Mouse (Mus musculus) left cerebral cortex, adult 2 months (tissue): ENCODE measurements at regions not wholly inside any gene's neighbourhood (a gene's known extent, or its start where the extent isn't known, plus 50 kb on each side); places are given as distances from the start of the nearest gene placed in this dataset.
A peak's percentile ranks its signal among the peaks of the same experiment; 100 is the strongest.

ENCODE experiments used
- DNase-seq, 2 experiments: peaks; one replicate each; pipeline ENCODE4 v3.0.0; 2021 to 2022; ENCODE audit warnings: low spot score in 2 of 2, mixed read lengths in 1 of 2; ENCODE audit errors: extremely low spot score in 1 of 2
- H3K27ac ChIP-seq: fragments of 200-600 bp; 2 replicates; pipeline ENCODE4 v1.8.1; 2022
- H3K4me3 ChIP-seq: fragments of 200-600 bp; 2 replicates; pipeline ENCODE4 v1.8.1; 2022
- CTCF ChIP-seq: fragments of 200-600 bp; IDR thresholded peaks from 2 replicates; pipeline ENCODE4 v1.8.1; 2022; ENCODE audit warnings: antibody characterized with exemption, mild to moderate bottlenecking, moderate library complexity
- intact Hi-C: fragments of 180-260 bp; cut with DNase I; formaldehyde crosslinking; loops from one replicate; pipeline ENCODE4 v1.15.1; 2025

DNA sequence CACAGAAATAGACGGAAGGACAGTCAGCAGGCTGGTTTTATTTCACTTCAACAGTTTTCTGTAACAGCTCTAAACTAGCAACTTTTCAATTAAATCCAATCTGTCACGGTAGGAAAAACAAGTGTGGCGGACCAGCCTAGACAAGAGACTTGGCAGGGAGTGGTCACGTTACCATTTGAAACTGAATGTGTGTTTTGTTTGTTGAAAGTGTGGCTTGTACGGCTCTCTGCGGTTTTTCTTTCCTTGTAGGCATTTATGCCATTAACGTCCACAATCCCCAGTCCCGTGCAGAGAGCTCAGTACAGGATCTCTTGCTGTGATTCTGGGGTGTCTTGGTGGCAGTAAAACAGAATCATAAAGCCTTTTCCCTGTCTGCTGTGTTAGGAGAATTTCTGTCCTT is 311.9 kb upstream of the Nrip1 start:
- intact Hi-C loops: no loop called here
- TF ChIP-seq CTCF: no peak
- H3K4me3 ChIP-seq: no peak overlapping the region
- no peak for DNase-seq
- no peak overlapping the region for H3K27ac ChIP-seq

DNA sequence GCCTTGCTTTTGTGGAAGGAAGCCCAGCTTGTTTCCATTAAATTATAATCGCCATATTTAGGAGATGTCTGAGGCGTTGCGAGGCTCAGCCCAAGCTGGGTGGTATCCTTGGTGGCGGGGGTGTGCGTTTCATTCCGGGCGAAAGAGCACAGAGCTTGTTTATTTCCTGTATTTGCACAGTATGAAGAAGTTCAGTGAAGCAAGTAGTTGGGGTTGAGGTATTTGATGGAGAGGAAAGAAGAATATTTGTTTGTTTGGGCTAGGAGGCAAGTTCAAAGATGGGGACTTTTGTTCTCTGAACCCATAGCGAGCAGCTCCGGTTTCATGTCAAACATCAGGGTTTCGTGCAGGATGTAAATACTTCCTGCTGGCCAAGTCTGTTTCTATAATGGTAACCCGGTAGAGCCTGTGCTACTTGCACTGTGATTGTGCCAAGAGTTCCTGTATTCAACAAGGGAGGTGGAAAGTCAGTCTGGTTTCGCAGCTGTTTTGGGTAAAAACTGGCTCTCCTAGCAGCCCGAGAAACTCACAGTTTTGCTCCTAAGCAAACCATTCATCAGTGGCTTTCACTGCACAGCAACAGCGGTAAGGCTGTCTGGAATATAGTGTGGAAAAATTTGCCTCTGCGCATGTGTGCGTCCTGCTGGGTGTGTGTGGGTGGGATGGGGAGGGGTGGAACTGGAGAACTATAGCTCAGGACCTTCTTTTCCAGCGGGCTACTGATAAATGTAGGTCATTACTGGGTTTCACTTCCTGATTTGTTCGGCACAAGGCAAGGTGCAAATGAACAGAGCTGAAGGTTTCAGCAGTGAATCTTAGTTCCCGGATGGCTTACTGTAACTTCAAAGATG is 306.7 kb upstream of the Nrip1 start:
- peak in 1 of 2 experiments; percentile 31 for DNase-seq
- H3K4me3 ChIP-seq: peak overlapping the region; percentile 44
- H3K27ac ChIP-seq: peak overlapping the region; percentile 73
- no peak for TF ChIP-seq CTCF
- intact Hi-C loops: loop anchor here (2.0 kb wide), 1 partner anchor 307 kb away; the partner anchor contains the start of gene Nrip1

DNA sequence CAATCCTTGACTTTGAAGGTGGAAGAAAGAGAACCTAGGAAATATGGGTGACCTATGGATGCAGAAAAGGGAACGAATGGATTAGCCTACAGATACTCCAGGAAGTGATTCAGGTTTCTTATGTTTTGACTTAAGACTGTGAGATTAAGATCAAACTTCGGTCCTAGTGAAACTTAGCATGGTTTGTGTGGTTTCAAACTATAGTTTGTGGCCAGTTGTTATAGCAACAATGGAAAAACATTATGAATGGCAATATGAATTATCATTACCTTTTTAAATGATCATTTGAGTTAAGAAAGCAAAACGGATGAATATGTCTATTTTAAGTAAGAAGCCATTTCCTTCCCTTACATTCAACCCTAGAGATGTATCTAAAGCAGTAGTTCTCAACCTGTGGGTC is 305.3 kb upstream of the Nrip1 start:
- intact Hi-C loops: no loop called here

DNA sequence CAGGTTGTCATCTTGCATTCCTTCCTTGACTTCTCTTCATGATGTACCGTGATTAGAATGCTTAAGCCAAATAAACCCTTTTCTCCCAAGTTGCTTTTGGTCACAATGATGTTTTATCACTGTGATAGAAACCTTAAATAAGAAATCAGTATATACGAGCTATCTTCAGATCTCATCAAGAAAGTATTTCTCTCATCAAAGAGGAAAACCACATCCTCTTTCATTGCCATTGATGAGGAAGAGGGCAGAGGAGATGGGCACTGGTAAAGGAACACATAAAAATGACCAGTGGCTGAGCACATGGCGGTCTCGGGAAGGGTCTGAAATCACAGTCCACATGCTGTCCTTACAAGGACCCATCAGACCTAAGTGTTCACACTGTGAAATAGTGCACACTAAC is 296.2 kb upstream of the Nrip1 start:
- intact Hi-C loops: no loop called here

More for the DNA sequence above, 305.3 kb upstream of the Nrip1 start:
- Histone ChIP-seq H3K4me3 (no peak overlapping the region), H3K27ac (no peak overlapping the region)
- TF ChIP-seq CTCF: no peak
- DNase-seq: no peak

DNA sequence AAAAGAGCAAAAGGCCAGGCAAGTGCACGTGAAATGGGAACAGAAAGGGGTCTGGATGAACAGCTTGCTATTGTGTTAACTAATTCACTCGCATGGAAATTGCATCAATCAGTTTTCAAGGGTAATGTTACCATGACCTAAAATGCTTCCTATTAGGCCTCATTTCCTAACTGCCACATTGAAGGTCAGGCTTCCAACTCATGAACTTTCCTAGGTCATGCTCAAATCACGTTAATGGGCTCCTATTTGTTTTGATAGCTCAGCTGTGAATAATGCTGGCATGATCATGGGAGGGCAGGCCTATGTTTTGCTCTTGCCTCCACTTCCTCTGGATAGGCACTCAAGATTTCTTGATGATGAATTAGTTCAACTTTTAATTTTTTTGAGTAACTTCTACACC is 293.4 kb upstream of the Nrip1 start:
- intact Hi-C loops: no loop called here
- Histone ChIP-seq H3K4me3 (no peak overlapping the region), H3K27ac (no peak overlapping the region)
- TF ChIP-seq CTCF: no peak
- DNase-seq: no peak

More for the DNA sequence above, 296.2 kb upstream of the Nrip1 start:
- TF ChIP-seq CTCF: no peak
- Histone ChIP-seq H3K27ac (no peak overlapping the region), H3K4me3 (no peak overlapping the region)
- no peak for DNase-seq

DNA sequence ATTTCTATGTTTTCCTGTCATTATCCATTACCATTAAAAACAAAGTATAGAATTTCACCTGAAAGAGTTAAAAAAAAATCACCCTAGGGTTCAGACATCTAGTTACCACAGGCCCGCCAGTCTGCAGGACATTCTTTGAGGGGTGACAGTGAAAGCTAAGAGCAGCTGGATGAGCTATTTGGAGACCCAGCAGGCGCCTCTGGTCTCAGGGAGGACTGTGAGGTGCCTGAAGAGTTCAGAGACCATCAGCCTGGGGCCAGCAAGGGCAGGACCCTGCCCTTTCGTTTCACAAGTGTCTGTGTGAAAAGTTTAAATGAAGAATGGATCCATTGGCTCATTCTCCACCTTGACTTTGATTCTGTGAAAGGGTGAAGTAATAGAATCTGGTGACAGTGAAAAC is 281.5 kb upstream of the Nrip1 start:
- intact Hi-C loops: no loop called here
- H3K27ac ChIP-seq: no peak overlapping the region
- no peak for DNase-seq
- TF ChIP-seq CTCF: no peak
- H3K4me3 ChIP-seq: no peak overlapping the region

DNA sequence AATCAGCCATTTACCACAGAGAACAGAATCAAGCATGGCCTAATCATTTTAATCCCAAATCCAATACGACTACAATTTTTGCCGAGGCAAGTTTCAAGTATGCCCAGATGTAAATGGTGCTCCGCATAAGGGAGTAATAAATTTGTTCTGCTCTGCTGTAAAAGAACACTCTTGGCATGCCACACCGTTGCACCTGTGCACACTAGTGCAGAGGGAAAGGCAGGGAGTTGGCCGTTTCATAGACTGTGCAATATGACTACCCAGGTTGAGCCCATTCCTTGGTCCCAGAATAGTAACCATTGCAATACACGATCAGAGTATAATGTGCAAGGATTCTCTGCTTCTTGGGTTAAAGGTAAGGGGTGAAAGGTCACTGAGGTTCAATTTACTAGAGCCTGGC is 270.7 kb upstream of the Nrip1 start:
- intact Hi-C loops: no loop called here
- Histone ChIP-seq H3K4me3 (no peak overlapping the region), H3K27ac (no peak overlapping the region)
- TF ChIP-seq CTCF: no peak
- no peak for DNase-seq

DNA sequence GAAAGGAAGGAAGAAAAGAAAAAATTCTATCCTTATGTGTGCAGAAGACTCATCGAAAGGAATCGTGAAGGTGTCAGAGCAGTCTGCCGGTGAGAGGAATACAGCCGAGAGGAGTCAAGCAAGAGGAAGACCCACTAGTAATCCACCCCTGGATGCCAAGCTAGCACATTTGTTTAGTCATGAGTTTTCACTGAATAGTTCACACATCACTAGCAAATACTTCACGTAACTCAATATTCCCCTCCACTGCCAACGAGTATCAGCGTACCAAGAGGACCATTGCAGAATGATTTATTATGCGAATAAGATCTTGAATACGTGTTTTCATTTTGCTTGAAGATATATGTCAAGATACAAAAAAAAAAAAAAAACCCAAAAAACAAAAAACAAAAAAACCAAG is 270.2 kb upstream of the Nrip1 start:
- no peak for TF ChIP-seq CTCF
- Histone ChIP-seq H3K4me3 (no peak overlapping the region), H3K27ac (no peak overlapping the region)
- DNase-seq: no peak
- intact Hi-C loops: no loop called here

DNA sequence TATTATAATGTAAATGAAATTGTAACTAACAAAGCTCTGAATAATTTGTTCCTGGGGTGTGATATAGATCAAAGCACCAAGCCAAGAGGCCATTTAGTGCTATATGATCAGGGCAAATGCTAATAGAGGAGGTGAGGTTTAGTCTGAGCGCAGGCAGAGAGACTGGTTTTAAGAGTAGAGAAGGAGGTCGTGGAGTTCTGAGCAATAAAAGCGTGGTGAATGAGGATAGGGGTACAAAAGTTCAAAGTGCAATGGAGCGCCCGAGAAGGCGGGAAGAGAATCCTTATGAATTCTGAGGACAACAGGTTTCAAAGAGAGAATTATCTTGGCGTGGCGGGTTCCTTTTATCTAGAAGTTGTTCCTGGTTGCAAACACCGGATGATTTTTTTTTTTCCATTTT is 261.5 kb upstream of the Nrip1 start:
- DNase-seq: no peak
- Histone ChIP-seq H3K4me3 (no peak overlapping the region), H3K27ac (no peak overlapping the region)
- intact Hi-C loops: no loop called here
- TF ChIP-seq CTCF: no peak

DNA sequence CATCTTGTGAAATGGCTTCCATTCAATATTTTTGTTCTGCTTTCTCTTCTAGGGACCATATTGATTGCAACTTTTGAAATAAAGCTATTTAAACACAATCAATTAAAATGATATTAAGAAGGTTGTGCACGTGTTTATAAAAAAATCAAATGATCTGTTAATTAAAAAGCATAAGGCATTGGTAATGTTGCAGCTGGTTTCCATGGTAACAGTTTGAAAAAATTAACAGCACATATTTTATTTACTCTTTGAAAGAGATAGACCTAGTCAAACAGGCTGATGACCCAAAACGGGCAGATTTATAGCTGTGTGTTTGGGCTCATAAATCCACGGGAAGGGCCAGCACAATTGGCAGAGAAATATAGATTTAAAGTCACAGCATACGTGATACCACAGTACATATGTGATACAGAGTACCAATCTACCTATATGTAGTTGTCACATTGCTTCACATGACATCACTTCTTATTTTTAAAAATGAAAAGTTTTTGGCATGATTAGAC is 260.6 kb upstream of the Nrip1 start:
- no peak for TF ChIP-seq CTCF
- Histone ChIP-seq H3K4me3 (no peak overlapping the region), H3K27ac (no peak overlapping the region)
- intact Hi-C loops: no loop called here
- DNase-seq: no peak

DNA sequence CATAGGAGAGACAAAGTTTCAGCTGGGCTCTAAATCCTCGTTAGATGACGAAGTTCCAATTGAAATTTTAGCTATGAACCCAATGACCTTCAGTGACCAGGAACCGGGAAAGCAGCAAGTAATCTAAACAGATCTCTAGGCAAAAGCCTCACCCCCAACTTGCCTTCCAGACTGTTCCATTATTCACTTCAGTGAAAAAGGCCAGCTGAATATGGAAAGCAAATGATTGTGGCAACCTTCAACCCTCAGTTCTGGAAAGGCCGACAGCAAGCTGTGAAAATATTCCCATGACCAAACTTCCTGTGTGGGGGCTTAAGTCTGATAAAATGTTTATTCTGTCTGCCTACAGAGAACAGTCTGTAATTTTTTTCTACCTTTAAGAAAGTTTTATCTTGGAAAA is 252.5 kb upstream of the Nrip1 start:
- H3K27ac ChIP-seq: no peak overlapping the region
- intact Hi-C loops: no loop called here
- no peak overlapping the region for H3K4me3 ChIP-seq
- DNase-seq: no peak
- no peak for TF ChIP-seq CTCF

DNA sequence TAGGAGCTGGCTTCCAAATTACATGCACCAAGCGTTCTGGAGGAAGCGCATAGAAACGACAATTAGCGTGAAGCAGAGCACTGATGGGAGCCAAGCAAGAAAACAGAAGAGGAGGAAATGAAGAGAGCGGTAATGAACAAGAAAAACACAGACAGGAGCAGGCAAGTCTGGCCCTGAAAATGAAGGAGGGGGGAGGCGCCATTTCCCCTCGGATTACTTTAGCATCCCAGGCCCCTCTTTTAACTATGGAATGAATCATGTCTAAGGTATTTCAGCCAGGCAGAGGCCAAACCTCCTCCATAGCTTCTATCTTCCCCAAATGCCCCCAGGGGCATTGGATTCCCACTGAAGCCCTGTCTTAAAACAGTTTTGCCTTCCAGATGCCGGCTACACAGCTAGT is 248.1 kb upstream of the Nrip1 start:
- Histone ChIP-seq H3K4me3 (no peak overlapping the region), H3K27ac (no peak overlapping the region)
- intact Hi-C loops: no loop called here
- no peak for DNase-seq
- no peak for TF ChIP-seq CTCF

DNA sequence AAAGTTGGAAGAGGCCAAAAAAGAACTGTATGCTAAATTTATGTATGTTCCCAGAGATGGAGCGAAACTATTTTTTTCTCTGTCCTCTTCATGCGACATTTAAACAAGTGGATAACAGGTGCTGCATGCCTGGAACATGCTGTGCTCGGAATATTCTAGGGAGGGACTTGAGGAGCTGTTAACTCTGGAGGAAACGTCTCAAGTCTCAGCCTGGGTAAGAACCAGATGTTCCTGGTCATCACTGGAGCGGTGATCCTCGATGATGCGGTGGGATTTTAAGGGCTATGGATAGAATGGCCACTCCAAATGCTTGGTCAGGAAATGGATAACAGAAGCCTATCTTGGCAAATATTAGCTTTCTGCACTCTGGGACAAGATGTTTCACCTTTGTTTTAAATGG is 244.7 kb upstream of the Nrip1 start:
- no peak for DNase-seq

More for the DNA sequence above, 244.7 kb upstream of the Nrip1 start:
- H3K4me3 ChIP-seq: no peak overlapping the region
- intact Hi-C loops: no loop called here
- H3K27ac ChIP-seq: no peak overlapping the region
- TF ChIP-seq CTCF: no peak
